Mouse (Mus musculus): ENCODE measurements at regions not wholly inside any gene's neighbourhood (a gene's known extent, or its start where the extent isn't known, plus 50 kb on each side); places are given as distances from the start of the nearest gene placed in this dataset.

DNA sequence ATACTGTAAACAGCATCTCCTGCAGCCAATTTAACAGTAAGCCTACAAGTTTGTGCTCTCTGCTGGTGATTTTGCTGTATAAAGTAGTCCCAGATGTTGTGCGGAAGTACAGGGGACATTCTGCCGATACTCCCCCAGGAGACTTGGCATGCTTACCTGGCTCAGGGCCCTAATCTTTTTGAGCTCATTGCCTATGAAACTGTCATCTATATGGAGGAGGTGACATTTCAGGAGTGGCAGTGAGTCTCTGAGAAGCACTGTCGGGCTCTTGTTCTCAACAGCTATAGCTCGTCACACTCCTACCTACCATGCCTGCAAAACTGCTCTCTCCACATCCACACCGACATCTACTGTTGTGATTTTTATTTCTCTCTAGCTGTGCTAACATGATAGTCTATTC is 439.7 kb downstream of the Matn1 start:
- peaks cover 11 to 20% of the 10 kb centered on the region in 2 experiments for H3K4me1 ChIP-seq (ENCODE audit: control insufficient read depth in 1 of 2, insufficient read depth in 2 of 2)
- H3K36me3 ChIP-seq (replicated peaks in 1 of 2; ENCODE audit: control insufficient read depth in 1 of 2, insufficient read depth in 1 of 2, low read length in 1 of 2) = no peaks in the 10 kb centered on the region
- H3K27me3 ChIP-seq (replicated peaks) = no peaks in the 10 kb centered on the region
- H3K27ac ChIP-seq (ENCODE audit: insufficient read depth, low read depth) = no peak overlapping the region
- in situ Hi-C loops (cut with MboI; ENCODE audit: low pct_ligation_motif_present, low pct_unique_long_range_greater_than_20kb, low sequenced_read_pairs) (no loop called here), dilution Hi-C loops (cut with MboI; ENCODE audit: extremely low pct_ligation_motif_present, extremely low pct_unique_long_range_greater_than_20kb, low sequenced_read_pairs) (no loop called here)
- H3K79me2 ChIP-seq (replicated peaks; ENCODE audit: control insufficient read depth, extremely low read depth, insufficient read depth, poor library complexity, severe bottlenecking) = no peaks in the 10 kb centered on the region
- no peak for DNase-seq (ENCODE audit: extremely low read depth)
- H3K4me3 ChIP-seq (replicated peaks in 1 of 3; ENCODE audit: low read depth in 2 of 3, low read length in 2 of 3, poor library complexity in 1 of 3) = no peak overlapping the region
- H3K4me2 ChIP-seq (ENCODE audit: insufficient read depth, low read depth, poor library complexity, severe bottlenecking) = no peak overlapping the region
- TF ChIP-seq KAT2A (IDR thresholded peaks at IDR 0.05; ENCODE audit: insufficient replicate concordance, low read length) = no peak
- TF ChIP-seq TBP (conservative IDR thresholded peaks at IDR 0.05; ENCODE audit: low read depth, low read length) = no peak
- no peak for TF ChIP-seq IRF4 (IDR thresholded peaks at IDR 0.05; ENCODE audit: low read depth, low read length)
- TF ChIP-seq ZKSCAN1 (IDR thresholded peaks at IDR 0.05; ENCODE audit: borderline replicate concordance, low read depth, low read length) = no peak
- no peak for TF ChIP-seq NRF1 (IDR thresholded peaks at IDR 0.05; ENCODE audit: low read depth, low read length)
- TF ChIP-seq CHD1 (IDR thresholded peaks at IDR 0.05; ENCODE audit: low read depth, low read length) = no peak
- no peak for TF ChIP-seq HCFC1 (IDR thresholded peaks at IDR 0.05; ENCODE audit: low read depth, low read length)
- no peak for TF ChIP-seq RCOR1 (conservative IDR thresholded peaks at IDR 0.05; ENCODE audit: low read depth, low read length)
- TF ChIP-seq MYC (IDR thresholded peaks at IDR 0.05; ENCODE audit: low read depth, low read length) = no peak
- no peak for TF ChIP-seq USF2 (conservative IDR thresholded peaks at IDR 0.05; ENCODE audit: low read depth, low read length)
- no peak for TF ChIP-seq CHD2 (IDR thresholded peaks at IDR 0.05; ENCODE audit: low read length)
- no peak for TF ChIP-seq TCF12 (IDR thresholded peaks at IDR 0.05; ENCODE audit: low read depth, low read length)
- no peak for TF ChIP-seq PAX5 (IDR thresholded peaks at IDR 0.05; ENCODE audit: low read length)
- H3K9me3 ChIP-seq (replicated peaks; ENCODE audit: low read length) = peaks cover 14% of the 10 kb centered on the region
- H3K9ac ChIP-seq (ENCODE audit: insufficient read depth, low read depth) = no peak overlapping the region

- dilution Hi-C loops (cut with MboI; ENCODE audit: extremely low pct_ligation_motif_present, extremely low pct_unique_long_range_greater_than_20kb, low sequenced_read_pairs) (no loop called here), in situ Hi-C loops (cut with MboI; ENCODE audit: low pct_ligation_motif_present, low pct_unique_long_range_greater_than_20kb, low sequenced_read_pairs) (no loop called here)
- no peaks in the 10 kb centered on the region for H3K36me3 ChIP-seq (replicated peaks in 1 of 2; ENCODE audit: control insufficient read depth in 1 of 2, insufficient read depth in 1 of 2, low read length in 1 of 2)
- H3K4me3 ChIP-seq (replicated peaks in 1 of 3; ENCODE audit: low read depth in 2 of 3, low read length in 2 of 3, poor library complexity in 1 of 3) = no peak overlapping the region
- no peaks in the 10 kb centered on the region for H3K79me2 ChIP-seq (replicated peaks; ENCODE audit: control insufficient read depth, extremely low read depth, insufficient read depth, poor library complexity, severe bottlenecking)
- no peak overlapping the region for H3K9ac ChIP-seq (ENCODE audit: insufficient read depth, low read depth)
- no peak overlapping the region for H3K27ac ChIP-seq (ENCODE audit: insufficient read depth, low read depth)
- H3K9me3 ChIP-seq (replicated peaks; ENCODE audit: low read length) = peaks cover 14% of the 10 kb centered on the region
- TF ChIP-seq SIN3A (IDR thresholded peaks at IDR 0.05; ENCODE audit: low read length) (no peak), ZC3H11A (IDR thresholded peaks at IDR 0.05; ENCODE audit: low read depth, low read length) (no peak), MXI1 (IDR thresholded peaks at IDR 0.05; ENCODE audit: low read depth, low read length) (no peak), ELF1 (IDR thresholded peaks at IDR 0.05; ENCODE audit: low read depth, low read length) (no peak), HCFC1 (IDR thresholded peaks at IDR 0.05; ENCODE audit: low read depth, low read length) (no peak), POLR2A (IDR thresholded peaks at IDR 0.05; ENCODE audit: low read depth, low read length) (no peak), MAX (IDR thresholded peaks at IDR 0.05; ENCODE audit: low read length) (no peak), EP300 (IDR thresholded peaks at IDR 0.05; ENCODE audit: low read length) (no peak), E2F4 (IDR thresholded peaks at IDR 0.05; ENCODE audit: insufficient replicate concordance, low read depth, low read length) (no peak), CTCF (conservative IDR thresholded peaks at IDR 0.05 in 1 of 2, IDR thresholded peaks at IDR 0.05 in 1 of 2; ENCODE audit: low read depth in 2 of 2, low read length in 2 of 2) (no peak), TBP (conservative IDR thresholded peaks at IDR 0.05; ENCODE audit: low read depth, low read length) (no peak), POLR2AphosphoS2 (IDR thresholded peaks at IDR 0.05; ENCODE audit: low read depth, low read length) (no peak), MAFK (IDR thresholded peaks at IDR 0.05; ENCODE audit: insufficient replicate concordance, low read length) (no peak), UBTF (IDR thresholded peaks at IDR 0.05; ENCODE audit: low read depth, low read length) (no peak), BHLHE40 (IDR thresholded peaks at IDR 0.05; ENCODE audit: low read depth, low read length) (no peak), JUN (IDR thresholded peaks at IDR 0.05; ENCODE audit: insufficient read depth, low read depth, low read length) (no peak)
- peaks cover 3 to 22% of the 10 kb centered on the region in 2 experiments; a peak in 3 of 4 replicates for H3K4me1 ChIP-seq (ENCODE audit: control insufficient read depth in 1 of 2, insufficient read depth in 2 of 2)
- DNase-seq (ENCODE audit: extremely low read depth) = no peak
- no peak overlapping the region for H3K4me2 ChIP-seq (ENCODE audit: insufficient read depth, low read depth, poor library complexity, severe bottlenecking)
- H3K27me3 ChIP-seq (replicated peaks) = no peaks in the 10 kb centered on the region
Measured at GRCm38 (mm10) chr4:131386961-131387360, 442.8 kb downstream of the Matn1 start.

Measured in CH12.LX (cell line).